Mouse (Mus musculus) adrenal gland, adult 2 months (tissue): ENCODE data around the gene Amer2. TPM values are rescaled to one million over a fixed set of nuclear protein-coding genes. Genes with fewer than 3 reads are reported as not detected.
"Not testable (repeated sequence)": the region's sequence is repeated elsewhere in the genome, so short reads cannot be mapped to it uniquely, and the experiment has no call there.

ENCODE experiments used
- DNase-seq: peaks from one replicate; pipeline ENCODE4 v3.0.0; 2021
- long read RNA-seq: library from polyadenylated mRNA; stranded (forward); transcript quantifications from one replicate; pipeline ENCODE4 v2.0.0, GENCODE M21; 2021
- polyA plus RNA-seq: library from polyadenylated mRNA; depleted of rRNA; stranded (reverse); fragments of >200 nt; gene quantifications from 2 replicates; pipeline ENCODE4 v1.2.3, GENCODE M21; 2012; rRNA removed
- total RNA-seq, 2 experiments: library from RNA; stranded (reverse); gene quantifications; 2 replicates each; pipeline ENCODE4 v1.2.3; 2021

Gene Amer2
- 1 to 10 TPM; 2.8 to 3.7 TPM for total RNA-seq
- 0.35 and 0.57 TPM in 2 replicates for polyA plus RNA-seq
- long read RNA-seq, full-length matches to known transcripts, result 1 of 2 reads
- long read RNA-seq, partial matches to known transcripts, result 1 of 2 reads
- long read RNA-seq, other reads (novel, unspliced or antisense), result 0 of 2 reads

- DNase-seq, result no peak
Measured at GRCm38 (mm10) chr14:60372821-60373309, at the start of gene Amer2. Gene Amer2, plus strand, starts transcription at chr14:60373259.

- DNase-seq, result not testable (repeated sequence)
Measured at GRCm38 (mm10) chr14:60340001-60340400, 33.1 kb upstream of the Amer2 start.

DNA sequence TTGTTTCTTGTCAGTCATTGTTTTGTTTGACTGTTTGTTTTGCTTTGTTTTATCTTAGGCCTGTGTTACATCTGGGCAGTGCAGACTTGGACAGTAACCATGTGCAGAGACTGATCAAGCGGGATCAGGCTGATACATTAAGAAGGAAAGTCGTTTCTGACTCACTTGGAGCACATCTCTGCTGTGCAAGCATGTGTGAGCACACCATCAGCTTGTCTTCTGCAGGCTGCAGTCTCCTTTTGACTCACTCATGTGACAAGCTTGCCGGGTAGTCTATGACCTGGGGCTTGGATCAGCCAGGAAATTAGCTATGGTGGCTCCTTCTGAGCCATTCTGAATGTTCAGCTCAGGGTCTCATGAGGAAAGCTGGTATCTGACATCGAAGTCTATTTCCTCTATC lies 32.5 kb upstream of the Amer2 start:
- no peak for DNase-seq

DNA sequence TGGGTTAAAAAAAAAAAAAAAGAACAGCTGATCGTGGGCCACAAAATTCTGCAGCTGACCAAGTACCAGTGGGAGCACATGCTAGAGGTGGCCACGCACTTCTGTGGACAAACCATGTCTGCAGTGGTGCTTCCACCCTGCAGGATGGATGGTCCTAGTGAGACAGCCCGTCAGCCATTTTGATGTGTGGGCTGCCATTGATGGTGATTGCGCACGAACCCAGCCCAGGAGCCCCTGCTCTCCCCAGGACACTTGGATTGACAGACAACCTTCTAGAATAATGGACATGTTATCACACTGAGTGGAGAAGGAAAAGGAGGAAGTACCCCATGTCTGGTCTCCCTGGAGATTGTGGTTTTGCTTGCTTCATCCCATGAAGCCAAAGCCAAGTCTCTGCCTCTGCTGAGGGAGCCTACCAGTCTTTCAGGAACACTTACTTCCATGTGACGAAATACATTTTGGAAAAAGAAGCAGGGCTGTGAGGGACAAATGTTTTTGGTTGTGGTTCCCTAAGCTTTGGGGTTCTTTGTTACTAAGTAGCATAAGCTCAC lies 27.7 kb upstream of the Amer2 start:
- DNase-seq, result no peak

DNA sequence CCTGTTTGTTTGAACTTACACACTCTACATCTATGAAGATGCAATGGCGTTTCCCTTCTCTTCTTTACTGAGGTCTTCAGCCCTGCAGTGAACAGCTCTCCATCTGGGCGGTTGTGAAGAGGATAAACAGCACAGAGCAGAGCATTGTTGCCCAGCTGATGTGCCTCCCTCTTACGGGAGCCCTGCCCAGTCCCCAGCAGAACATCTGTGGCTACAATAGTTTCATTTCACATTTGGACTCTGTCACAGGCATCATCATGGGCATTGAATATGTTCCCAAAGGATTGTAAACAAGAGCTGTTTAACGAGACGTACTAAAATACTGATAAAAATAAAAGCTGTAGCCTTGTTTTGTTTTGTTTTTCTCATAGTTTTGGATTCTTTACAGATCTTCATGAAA lies 14.7 kb upstream of the Amer2 start:
- no peak for DNase-seq

DNA sequence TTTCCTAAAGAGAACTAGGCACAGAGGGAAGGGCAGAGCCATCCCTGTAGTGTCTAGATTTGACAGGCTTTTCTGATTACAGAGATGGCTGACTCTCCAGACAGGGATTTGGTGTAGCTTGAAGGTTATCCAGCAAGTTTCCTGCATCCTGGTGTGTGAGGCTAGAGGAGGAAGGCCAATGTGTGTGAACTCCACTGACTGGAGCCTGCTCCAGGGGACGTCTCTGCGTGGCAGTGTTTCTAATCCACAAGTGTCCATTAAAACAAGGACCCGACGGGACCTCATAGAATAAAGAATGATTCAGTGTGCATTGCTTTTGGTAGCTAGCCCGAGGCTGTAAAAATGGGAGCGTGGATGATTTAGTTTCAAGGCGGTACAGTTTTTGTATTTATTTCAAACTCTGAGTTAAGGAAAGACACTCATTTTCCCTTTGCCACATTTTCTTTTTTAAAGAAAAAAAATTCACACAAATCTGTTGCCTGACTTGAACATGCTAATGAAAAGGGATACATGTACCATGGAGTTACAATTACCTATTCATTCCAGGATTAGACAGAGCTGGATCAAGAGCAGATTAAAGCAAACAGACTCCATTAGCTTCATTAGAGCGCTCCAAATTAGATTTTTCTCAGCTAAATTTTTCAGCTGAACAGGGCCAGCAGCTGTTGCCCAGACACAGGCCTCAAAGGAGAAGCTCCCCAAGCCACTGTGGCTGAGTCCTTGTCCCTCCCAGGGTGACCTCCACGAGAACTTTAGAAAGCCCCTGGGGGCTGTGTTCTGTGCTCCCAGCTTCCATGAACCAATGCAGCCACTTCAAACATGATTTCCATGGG lies 11.5 kb upstream of the Amer2 start:
- no peak for DNase-seq

- DNase-seq, result peak; percentile 22
Measured at GRCm38 (mm10) chr14:60366729-60367128, 6.3 kb upstream of the Amer2 start.

GRCm38 (mm10) chr14:60368769-60369666 lies 4.0 kb upstream of the Amer2 start:
- DNase-seq, result no peak

DNA sequence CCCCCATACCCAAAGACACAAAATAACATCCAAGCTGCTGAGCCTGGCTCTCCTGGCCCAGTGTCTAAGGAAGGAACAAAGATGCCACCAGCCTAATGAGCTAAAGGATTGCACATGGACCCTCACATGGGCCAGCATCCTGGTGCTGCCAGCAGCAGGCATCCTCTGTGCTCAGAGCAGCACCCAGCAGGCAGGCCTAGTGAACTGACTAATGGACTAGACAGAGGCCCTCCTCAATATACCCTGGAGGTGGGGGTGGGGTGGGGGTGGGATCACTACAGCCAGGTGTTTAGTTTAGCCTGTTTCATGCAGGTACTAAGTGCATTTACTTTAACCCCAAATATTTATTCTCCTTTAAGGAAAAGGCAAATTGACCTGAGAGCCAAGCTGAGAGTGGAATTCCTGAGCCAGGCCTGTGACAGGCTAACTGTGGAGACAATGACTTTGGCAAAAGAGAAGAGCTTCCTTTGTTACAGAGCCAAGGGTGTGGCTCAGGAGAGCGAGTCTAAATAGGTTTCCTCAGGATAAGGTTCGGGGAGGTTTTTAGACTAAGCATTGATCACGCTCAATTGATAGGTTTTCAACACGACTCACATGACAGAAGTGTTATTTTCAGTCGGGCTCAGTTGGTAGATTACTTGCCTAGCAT lies 3.3 kb upstream of the Amer2 start:
- no peak for DNase-seq

DNA sequence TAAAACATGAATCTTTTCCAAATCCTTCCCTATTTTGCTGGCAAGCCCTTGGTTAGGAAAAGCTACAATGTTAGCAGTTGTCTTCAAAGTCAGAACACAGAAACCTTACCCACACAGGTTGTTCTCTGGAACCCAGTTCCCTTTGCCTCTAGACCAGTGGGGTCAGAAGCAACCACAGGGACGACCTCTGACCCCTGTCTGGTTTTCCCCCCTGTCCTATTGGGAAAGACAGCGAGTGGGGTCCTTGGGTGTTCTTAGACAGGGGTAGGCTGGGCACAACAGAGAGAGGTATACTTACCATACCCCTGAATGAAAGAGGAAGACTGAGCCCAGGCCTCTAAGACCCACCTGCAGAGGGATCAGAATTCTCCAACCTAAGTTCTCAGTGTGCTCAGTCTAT lies 4.0 kb downstream of the Amer2 start:
- no peak for DNase-seq

- DNase-seq, result no peak
Measured at GRCm38 (mm10) chr14:60377546-60377945, 4.5 kb downstream of the Amer2 start.

DNA sequence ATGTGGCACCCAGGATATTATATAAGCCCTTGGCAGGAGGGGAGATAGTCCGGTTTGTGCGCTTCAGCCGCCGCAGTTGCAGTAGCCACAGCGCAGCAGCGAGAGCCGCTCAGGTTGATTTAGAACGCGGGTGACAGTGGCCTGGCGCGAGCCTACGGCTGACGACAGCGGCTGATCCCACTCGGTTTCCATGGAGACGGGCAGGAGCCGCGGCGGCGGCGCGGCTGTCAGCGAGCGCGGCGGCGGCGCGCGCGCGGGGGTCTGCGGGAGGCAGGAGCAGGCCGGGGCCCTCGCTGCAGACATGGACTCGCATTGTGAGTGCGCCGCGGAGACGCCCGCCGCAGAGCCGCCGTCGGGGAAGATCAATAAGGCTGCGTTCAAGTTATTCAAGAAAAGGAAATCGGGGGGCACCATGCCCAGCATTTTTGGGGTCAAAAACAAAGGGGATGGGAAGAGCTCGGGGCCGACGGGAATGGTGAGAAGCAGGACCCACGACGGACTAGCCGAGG lies 5.1 kb downstream of the Amer2 start:
- peak; percentile 91 for DNase-seq

DNA sequence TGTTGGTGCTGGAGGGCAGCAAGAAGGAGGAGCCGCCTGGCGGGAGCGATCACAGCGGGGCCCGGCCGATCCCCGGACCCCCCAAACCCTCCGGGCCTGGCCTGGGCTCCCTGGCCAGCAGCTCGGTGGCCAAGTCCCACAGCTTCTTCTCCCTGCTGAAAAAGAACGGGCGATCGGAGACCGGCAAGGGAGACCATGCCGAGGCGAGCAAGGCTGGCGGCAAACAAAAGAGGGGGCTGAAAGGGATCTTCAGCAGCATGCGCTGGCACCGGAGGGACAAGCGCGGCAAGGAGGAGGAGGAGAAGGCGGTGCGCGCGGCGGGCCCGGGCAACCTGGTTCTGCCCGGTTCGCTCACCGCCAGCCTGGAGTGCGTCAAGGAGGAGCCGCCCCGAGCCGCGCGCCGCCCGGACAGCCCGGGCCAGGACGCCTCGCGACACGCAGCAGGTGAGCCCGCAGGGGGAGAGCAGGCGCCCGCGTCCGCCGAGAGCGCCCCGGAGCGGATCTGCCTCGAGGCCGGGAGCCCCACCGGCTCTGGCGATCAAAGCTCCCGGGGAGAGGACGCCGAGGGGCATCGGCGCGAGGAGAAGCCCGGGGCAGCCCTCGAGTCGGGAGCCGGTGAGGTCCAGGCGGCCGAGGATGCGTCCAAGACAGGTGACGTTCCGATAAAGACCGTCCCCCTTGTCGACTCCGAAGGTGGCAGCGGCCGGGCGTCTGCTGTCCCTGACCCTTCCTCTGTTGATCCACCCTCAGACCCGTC lies 5.7 kb downstream of the Amer2 start:
- DNase-seq, result peak; percentile 74

- DNase-seq, result no peak
Measured at GRCm38 (mm10) chr14:60379323-60379957, 6.4 kb downstream of the Amer2 start.

DNA sequence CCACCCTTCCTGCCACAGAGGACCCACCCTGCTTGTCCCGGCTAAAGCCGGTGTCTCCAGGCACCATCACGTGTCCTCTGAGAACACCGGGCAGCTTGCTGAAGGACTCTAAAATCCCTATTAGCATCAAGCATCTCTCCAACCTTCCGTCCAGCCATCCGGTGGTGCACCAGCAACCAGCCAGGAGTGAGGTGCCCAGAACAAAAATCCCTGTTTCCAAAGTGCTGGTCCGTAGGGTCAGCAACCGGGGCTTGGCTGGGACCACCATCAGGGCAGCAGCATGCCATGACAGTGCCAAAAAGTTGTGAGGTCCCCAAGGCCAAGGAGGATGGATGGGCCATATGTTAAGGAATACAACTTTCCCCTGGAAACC lies 6.9 kb downstream of the Amer2 start:
- no peak for DNase-seq

GRCm38 (mm10) chr14:60381671-60382070 lies 8.6 kb downstream of the Amer2 start:
- no peak for DNase-seq

- DNase-seq, result no peak
Measured at GRCm38 (mm10) chr14:60383816-60384215, 10.8 kb downstream of the Amer2 start.

GRCm38 (mm10) chr14:60384269-60384668 lies 11.2 kb downstream of the Amer2 start:
- DNase-seq, result no peak

DNA sequence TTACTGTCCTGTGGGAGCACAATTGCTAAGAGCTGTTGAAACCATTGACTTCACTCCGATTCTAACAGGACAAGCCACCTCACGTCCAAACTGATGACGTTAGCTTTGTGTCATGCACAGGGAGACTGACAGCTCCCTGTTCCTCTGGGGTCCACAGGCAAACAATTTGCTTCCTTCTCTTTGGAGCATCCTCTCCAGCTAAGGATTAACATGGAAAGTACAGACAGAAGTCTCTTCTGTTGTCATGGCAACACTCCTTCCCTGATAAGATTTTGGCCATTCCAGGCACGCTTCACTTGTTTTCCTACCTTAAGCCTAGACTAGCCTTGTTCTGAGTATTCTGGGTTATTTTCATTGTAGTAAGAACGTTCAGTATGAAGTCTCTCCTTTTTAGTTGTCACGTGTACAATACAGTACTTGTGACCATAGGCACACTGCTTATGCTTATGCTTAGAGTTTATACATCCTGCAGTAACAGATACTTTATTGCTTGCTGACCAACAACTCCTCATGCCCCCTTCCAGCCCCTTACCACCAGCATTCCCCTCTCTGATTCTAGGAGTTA lies 12.1 kb downstream of the Amer2 start:
- DNase-seq, result no peak
